Mouse (Mus musculus) liver, embryonic 16.5 days (tissue): ENCODE data around the gene Nr6a1. TPM values are rescaled to one million over a fixed set of nuclear protein-coding genes. Genes with fewer than 3 reads are reported as not detected.

Source experiments
- ATAC-seq: fragments of 200-750 bp; cut with Nextera tagmentation; 2 replicates; pipeline ENCODE4 v1.8.0; 2017; ENCODE audit warnings: low read depth, mild to moderate bottlenecking, moderate number of reproducible peaks, moderate library complexity
- H3K27ac ChIP-seq: fragments of 300-500 bp; sonication (generic); 2 replicates; pipeline ENCODE4 v1.5.1; 2014; ENCODE audit warnings: mild to moderate bottlenecking, low read length
- H3K27me3 ChIP-seq: fragments of 300-500 bp; sonication (generic); 2 replicates; pipeline ENCODE4 v1.6.1; 2014; ENCODE audit warnings: low read depth, low read length, mixed read lengths; ENCODE audit not compliant: control insufficient read depth, insufficient read depth
- H3K36me3 ChIP-seq: fragments of 300-500 bp; sonication (generic); 2 replicates; pipeline ENCODE4 v1.6.1; 2014; ENCODE audit warnings: mild to moderate bottlenecking; ENCODE audit not compliant: control insufficient read depth, insufficient read depth
- H3K4me1 ChIP-seq: fragments of 300-500 bp; sonication (generic); 2 replicates; pipeline ENCODE4 v1.6.1; 2014; ENCODE audit warnings: low read depth, low read length, mixed read lengths; ENCODE audit not compliant: control insufficient read depth
- H3K4me2 ChIP-seq: fragments of 300-500 bp; sonication (generic); 2 replicates; pipeline ENCODE4 v1.6.1; 2014; ENCODE audit warnings: low read depth, low read length, mixed read lengths
- H3K4me3 ChIP-seq: fragments of 300-500 bp; sonication (generic); 2 replicates; pipeline ENCODE4 v1.5.1; 2014; ENCODE audit warnings: low read depth, mild to moderate bottlenecking, low read length
- H3K9ac ChIP-seq: fragments of 300-500 bp; sonication (generic); 2 replicates; pipeline ENCODE4 v1.6.1; 2014; ENCODE audit warnings: low read depth, low read length
- H3K9me3 ChIP-seq: fragments of 300-500 bp; sonication (generic); replicated peaks from 2 replicates; pipeline ENCODE4 v1.6.1; 2016; ENCODE audit warnings: low read length; ENCODE audit not compliant: control insufficient read depth
- WGBS: fragments of 180-500 bp; shearing (Covaris S2); extraction: QIAGEN DNeasy Blood & Tissue Kit; methylation state at CpG from one replicate; pipeline ENCODE4 v1.1.7; 2014; ENCODE audit not compliant: insufficient replicate concordance; 5-methylcytosine and 5-hydroxymethylcytosine counted together
- polyA plus RNA-seq: library from polyadenylated mRNA; unstranded; fragments of >200 nt; fragmentation: Nextera tagmentation; extraction: Ambion mirVana; gene quantifications from 2 replicates; pipeline ENCODE4 v1.2.1, GENCODE M21; 2015

The Nr6a1 gene
- polyA plus RNA-seq, 1 experiment from 2014 or later: 0.94 TPM

- WGBS: 45% methylated on average over 4 of the region's 4 CpGs
- Histone ChIP-seq H3K4me2 (no peak overlapping the region), H3K27me3 (no peaks in the 10 kb centered on the region), H3K27ac (no peak overlapping the region), H3K4me1 (no peaks in the 10 kb centered on the region), H3K9me3 (no peaks in the 10 kb centered on the region), H3K4me3 (no peak overlapping the region), H3K36me3 (no peaks in the 10 kb centered on the region), H3K9ac (no peak overlapping the region)
- ATAC-seq: no peak
Measured at GRCm38 (mm10) chr2:38914965-38915364, 12.5 kb downstream of the Nr6a1 start.

GRCm38 (mm10) chr2:38914517-38914916 is 13.0 kb downstream of the Nr6a1 start:
- H3K4me2 ChIP-seq: no peak overlapping the region
- no peaks in the 10 kb centered on the region for H3K36me3 ChIP-seq
- no peak overlapping the region for H3K27ac ChIP-seq
- H3K9ac ChIP-seq: no peak overlapping the region
- no peak overlapping the region for H3K4me3 ChIP-seq
- no peaks in the 10 kb centered on the region for H3K27me3 ChIP-seq
- 60% methylated on average over 1 of the region's 1 CpGs for WGBS
- no peak for ATAC-seq
- no peaks in the 10 kb centered on the region for H3K9me3 ChIP-seq
- H3K4me1 ChIP-seq: no peaks in the 10 kb centered on the region

GRCm38 (mm10) chr2:38908604-38909003 is 18.9 kb downstream of the Nr6a1 start:
- Histone ChIP-seq H3K4me1 (no peaks in the 10 kb centered on the region), H3K4me3 (no peak overlapping the region)
- WGBS: 31% methylated on average over 1 of the region's 1 CpGs

GRCm38 (mm10) chr2:38906097-38906496 is 21.4 kb downstream of the Nr6a1 start:
- Histone ChIP-seq H3K27me3 (no peaks in the 10 kb centered on the region), H3K4me3 (no peak overlapping the region), H3K4me1 (no peaks in the 10 kb centered on the region), H3K4me2 (no peak overlapping the region), H3K27ac (no peak overlapping the region), H3K9me3 (no peaks in the 10 kb centered on the region), H3K9ac (no peak overlapping the region), H3K36me3 (no peaks in the 10 kb centered on the region)
- 61% methylated on average over 5 of the region's 5 CpGs for WGBS
- ATAC-seq: no peak

More at GRCm38 (mm10) chr2:38908604-38909003, 18.9 kb downstream of the Nr6a1 start:
- H3K4me2 ChIP-seq: no peak overlapping the region
- H3K9me3 ChIP-seq: no peaks in the 10 kb centered on the region
- no peaks in the 10 kb centered on the region for H3K27me3 ChIP-seq
- H3K27ac ChIP-seq: no peak overlapping the region
- no peaks in the 10 kb centered on the region for H3K36me3 ChIP-seq
- H3K9ac ChIP-seq: no peak overlapping the region
- ATAC-seq: no peak

- no peak for ATAC-seq
Measured at GRCm38 (mm10) chr2:38904290-38904689, 23.2 kb downstream of the Nr6a1 start.

GRCm38 (mm10) chr2:38902866-38903265 is 24.6 kb downstream of the Nr6a1 start:
- H3K36me3 ChIP-seq: no peaks in the 10 kb centered on the region
- ATAC-seq: no peak
- no peak overlapping the region for H3K27ac ChIP-seq
- H3K9me3 ChIP-seq: no peaks in the 10 kb centered on the region
- H3K9ac ChIP-seq: no peak overlapping the region
- no peak overlapping the region for H3K4me3 ChIP-seq
- no peaks in the 10 kb centered on the region for H3K27me3 ChIP-seq
- H3K4me1 ChIP-seq: no peaks in the 10 kb centered on the region
- no peak overlapping the region for H3K4me2 ChIP-seq

More at GRCm38 (mm10) chr2:38904290-38904689, 23.2 kb downstream of the Nr6a1 start:
- Histone ChIP-seq H3K27ac (no peak overlapping the region), H3K4me1 (no peaks in the 10 kb centered on the region), H3K9me3 (no peaks in the 10 kb centered on the region), H3K4me3 (no peak overlapping the region), H3K36me3 (no peaks in the 10 kb centered on the region), H3K27me3 (no peaks in the 10 kb centered on the region), H3K4me2 (no peak overlapping the region), H3K9ac (no peak overlapping the region)
- WGBS: 43% methylated on average over 1 of the region's 1 CpGs

- Histone ChIP-seq H3K4me3 (no peak overlapping the region), H3K9ac (no peak overlapping the region), H3K9me3 (no peaks in the 10 kb centered on the region), H3K27me3 (no peaks in the 10 kb centered on the region), H3K36me3 (no peaks in the 10 kb centered on the region), H3K27ac (no peak overlapping the region), H3K4me2 (no peak overlapping the region), H3K4me1 (no peaks in the 10 kb centered on the region)
- 65% methylated on average over 5 of the region's 5 CpGs for WGBS
- ATAC-seq: no peak
Measured at GRCm38 (mm10) chr2:38880907-38881672, 46.4 kb downstream of the Nr6a1 start.

- Histone ChIP-seq H3K4me1 (no peaks in the 10 kb centered on the region), H3K4me2 (no peak overlapping the region), H3K36me3 (no peaks in the 10 kb centered on the region), H3K27me3 (no peaks in the 10 kb centered on the region), H3K9me3 (no peaks in the 10 kb centered on the region), H3K27ac (no peak overlapping the region), H3K9ac (no peak overlapping the region), H3K4me3 (no peak overlapping the region)
- WGBS: 29% methylated on average over 1 of the region's 1 CpGs
- peak; percentile 70 for ATAC-seq
Measured at GRCm38 (mm10) chr2:38874544-38875108, 52.9 kb downstream of the Nr6a1 start.

- Histone ChIP-seq H3K27ac (no peak overlapping the region), H3K36me3 (no peaks in the 10 kb centered on the region), H3K4me2 (no peak overlapping the region), H3K4me1 (no peaks in the 10 kb centered on the region), H3K9ac (no peak overlapping the region), H3K4me3 (no peak overlapping the region), H3K27me3 (no peaks in the 10 kb centered on the region), H3K9me3 (no peaks in the 10 kb centered on the region)
- WGBS: 60% methylated on average over 1 of the region's 1 CpGs
- ATAC-seq: no peak
Measured at GRCm38 (mm10) chr2:38872730-38873129, 54.8 kb downstream of the Nr6a1 start.
